Mouse (Mus musculus) ES-E14 (cell line): ENCODE measurements at regions not wholly inside any gene's neighbourhood (a gene's known extent, or its start where the extent isn't known, plus 50 kb on each side); places are given as distances from the start of the nearest gene placed in this dataset.

Experiments
- CHD2 ChIP-seq: IDR thresholded peaks from 2 replicates; pipeline ENCODE4 v1.6.1; 2014; ENCODE audit warnings: mild to moderate bottlenecking, low read depth, low read length, inconsistent platforms
- HCFC1 ChIP-seq: IDR thresholded peaks from 2 replicates; pipeline ENCODE4 v1.6.1; 2012; ENCODE audit warnings: low read length, inconsistent platforms, borderline replicate concordance; ENCODE audit not compliant: insufficient read depth
- MAFK ChIP-seq: IDR thresholded peaks from 2 replicates; pipeline ENCODE4 v1.6.1; 2014; ENCODE audit warnings: mild to moderate bottlenecking, low read depth, low read length, inconsistent platforms; ENCODE audit not compliant: insufficient read depth
- ZC3H11A ChIP-seq: IDR thresholded peaks from 2 replicates; pipeline ENCODE4 v1.6.1; 2012; ENCODE audit warnings: low read depth, mild to moderate bottlenecking, inconsistent platforms, low read length, borderline replicate concordance
- ZNF384 ChIP-seq: IDR thresholded peaks from 2 replicates; pipeline ENCODE4 v1.6.1; 2012; ENCODE audit warnings: low read depth, low read length, inconsistent platforms

- TF ChIP-seq HCFC1 (no peak), MAFK (no peak), ZNF384 (no peak), ZC3H11A (no peak), CHD2 (no peak)
Measured at GRCm38 (mm10) chr16:77852066-77852781, 250.3 kb upstream of the Gm11146 start.
